ENCODE assay signal across 27 mouse cellular contexts in the genomic region with DNA sequence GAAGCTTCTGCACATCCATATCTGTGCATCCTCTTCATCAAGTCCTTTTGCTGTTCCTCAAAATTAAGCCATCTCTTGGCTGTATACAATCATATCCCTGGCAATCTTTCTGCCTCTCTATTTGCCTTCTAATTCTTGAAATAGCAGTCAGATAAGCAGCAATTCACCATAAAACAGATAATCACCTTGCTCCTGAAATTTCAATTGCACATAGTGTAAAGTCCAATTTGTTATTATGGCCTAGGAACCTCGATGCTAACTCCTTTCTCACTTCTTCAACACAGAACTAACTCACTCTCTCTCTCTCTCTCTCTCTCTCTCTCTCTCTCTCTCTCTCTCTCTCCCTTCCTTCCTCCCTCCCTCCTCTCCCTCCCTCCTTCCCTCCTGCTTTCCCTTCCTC.
"Had no signal": no experiment of that assay in that cellular context is flagged by ENCODE, and none has a peak within 500 bp of the region (broad histone marks: within the 10 kb centered on the region; RNA-seq: fewer than 3 reads in every experiment).

No protein-coding gene starts in this region.

- H3K9ac ChIP-seq: embryonic facial prominence, embryonic 12.5 days; embryonic facial prominence, embryonic 13.5 days; embryonic facial prominence, embryonic 15.5 days; forebrain, embryonic 12.5 days; forebrain, embryonic 13.5 days; forebrain, embryonic 15.5 days; forebrain, postnatal 0 days had no signal

- DNase-seq: cerebellum, adult 2 months; cerebellum, adult 8-10 months; cerebellum, adult 9-10 months; cerebellum, adult 9-11 months; cerebellum, postnatal 25 days; cerebellum, postnatal 36 days; embryo, embryonic 11 days; forebrain, postnatal 0 days; gastrocnemius, adult 2 months; gastrocnemius, postnatal 10 days; gastrocnemius, postnatal 14 days; gastrocnemius, postnatal 25 days; gastrocnemius, postnatal 36 days; heart, adult 11 months; heart, adult 18-20 months; heart, adult 2 months had no signal

- H3K36me3 ChIP-seq: embryonic facial prominence, embryonic 10.5 days; embryonic facial prominence, embryonic 12.5 days; embryonic facial prominence, embryonic 13.5 days; embryonic facial prominence, embryonic 15.5 days; forebrain, embryonic 10.5 days; forebrain, embryonic 12.5 days; forebrain, embryonic 15.5 days had no signal

- H3K4me3 ChIP-seq: embryonic facial prominence, embryonic 10.5 days; embryonic facial prominence, embryonic 12.5 days; embryonic facial prominence, embryonic 13.5 days; embryonic facial prominence, embryonic 15.5 days; erythroblast, embryonic 14.5 days; forebrain, embryonic 10.5 days; forebrain, embryonic 12.5 days; forebrain, embryonic 13.5 days; forebrain, embryonic 15.5 days; gastrocnemius, adult 2 months; heart, adult 2 months had no signal

- H3K4me1 ChIP-seq: embryonic facial prominence, embryonic 10.5 days; embryonic facial prominence, embryonic 12.5 days; embryonic facial prominence, embryonic 13.5 days; embryonic facial prominence, embryonic 15.5 days; forebrain, embryonic 10.5 days; forebrain, embryonic 12.5 days; forebrain, embryonic 13.5 days; forebrain, embryonic 15.5 days had no signal

- H3K27ac ChIP-seq: embryonic facial prominence, embryonic 10.5 days; embryonic facial prominence, embryonic 12.5 days; embryonic facial prominence, embryonic 13.5 days; embryonic facial prominence, embryonic 15.5 days; forebrain, embryonic 10.5 days; forebrain, embryonic 12.5 days; forebrain, embryonic 13.5 days; forebrain, embryonic 15.5 days; gastrocnemius, adult 2 months; heart, adult 2 months had no signal

- H3K4me2 ChIP-seq: embryonic facial prominence, embryonic 12.5 days; embryonic facial prominence, embryonic 13.5 days; embryonic facial prominence, embryonic 15.5 days; forebrain, embryonic 12.5 days; forebrain, embryonic 13.5 days; forebrain, embryonic 15.5 days had no signal

- H3K27me3 ChIP-seq: embryonic facial prominence, embryonic 12.5 days; embryonic facial prominence, embryonic 13.5 days; embryonic facial prominence, embryonic 15.5 days; forebrain, embryonic 12.5 days; forebrain, embryonic 13.5 days; forebrain, embryonic 15.5 days had no signal

- ATAC-seq: forebrain, embryonic 13.5 days; forebrain, embryonic 14.5 days; forebrain, embryonic 15.5 days; forebrain, embryonic 16.5 days; forebrain, postnatal 0 days had no signal

- H3K9me3 ChIP-seq: embryonic facial prominence, embryonic 10.5 days; embryonic facial prominence, embryonic 12.5 days; embryonic facial prominence, embryonic 13.5 days; embryonic facial prominence, embryonic 15.5 days; forebrain, embryonic 10.5 days; forebrain, embryonic 12.5 days; forebrain, embryonic 13.5 days; forebrain, embryonic 15.5 days had no signal
